ENCODE assay signal across 8 mouse cellular contexts in genomic region chr13:76056261-76056724, GRCm38 (mm10). TPM values are rescaled to one million over a fixed set of nuclear protein-coding genes. Genes with fewer than 3 reads are reported as not detected.
DNase-seq lines count a peak whose midpoint lies in the region; ATAC-seq lines count a peak whose summit lies in the region.

No protein-coding gene starts in this region.

- ATAC-seq in megakaryocyte, adult 5-6 weeks (ENCODE audit: poor library complexity, severe bottlenecking): peak; percentile 71

- peak; percentile 79 for DNase-seq in adrenal gland, adult 2 months
- DNase-seq in embryo, embryonic 10 days (ENCODE audit: low spot score): peak; percentile 86
- peak; percentile 42 for DNase-seq in gastrocnemius, postnatal 10 days
- DNase-seq in induced T-regulatory cell, adult 2 months (ENCODE audit: low read depth): peak; percentile 62
- DNase-seq in left cerebral cortex, adult 9 months (ENCODE audit: low spot score in 2 of 2): peak; percentile 40 to 78
- DNase-seq in retina, postnatal 7 days (ENCODE audit: low read depth, low spot score): peak; percentile 48
- DNase-seq in urinary bladder, postnatal 14 days (ENCODE audit: low spot score): peak; percentile 47

RNA-seq across cellular contexts. Expression of gene Gpr150, which starts 0.5 kb away (rescaled TPM):
- total RNA-seq in adrenal gland, adult 2 months (2021): under 1 TPM in 1 of 2 experiments, not detected in 1; 0.14 TPM
- 0.09 and 0.10 TPM in 2 replicates for polyA plus RNA-seq in adrenal gland, adult 2 months (2012; rRNA removed)
- total RNA-seq in gastrocnemius, postnatal 10 days (2021): not detected
- 0.23 and 0.42 TPM in 2 replicates for total RNA-seq in megakaryocyte, adult 5-6 weeks (2015)
- 0.33 TPM in 1 of 2 replicates, not detected in the other for total RNA-seq in megakaryocyte, adult 5-6 weeks (2017)

RNA-seq across cellular contexts. Expression of gene Rfesd, which starts 37.8 kb away (rescaled TPM):
- total RNA-seq in adrenal gland, adult 2 months (2021): 10 to 100 TPM; 17.8 to 25.7 TPM
- polyA plus RNA-seq in adrenal gland, adult 2 months (2012; rRNA removed): 5.9 and 6.3 TPM in 2 replicates
- 10 to 100 TPM; 11.8 to 14.8 TPM for total RNA-seq in gastrocnemius, postnatal 10 days (2021)
- total RNA-seq in megakaryocyte, adult 5-6 weeks (2015): 20.5 and 21.5 TPM in 2 replicates
- 15.3 and 16.1 TPM in 2 replicates for total RNA-seq in megakaryocyte, adult 5-6 weeks (2017)

RNA-seq across cellular contexts. Expression of gene Arsk, which starts 42.2 kb away (rescaled TPM):
- total RNA-seq in adrenal gland, adult 2 months (2021): 10 to 100 TPM; 12.1 to 12.3 TPM
- polyA plus RNA-seq in adrenal gland, adult 2 months (2012; rRNA removed): 2.9 and 3.4 TPM in 2 replicates
- 1 to 10 TPM; 5.1 to 7.1 TPM for total RNA-seq in gastrocnemius, postnatal 10 days (2021)
- 11.8 and 14.2 TPM in 2 replicates for total RNA-seq in megakaryocyte, adult 5-6 weeks (2015)
- total RNA-seq in megakaryocyte, adult 5-6 weeks (2017): 13.5 and 15.2 TPM in 2 replicates

RNA-seq across cellular contexts. Expression of gene Ttc37, which starts 42.2 kb away (rescaled TPM):
- 10 to 100 TPM; 27.9 to 29.8 TPM for total RNA-seq in adrenal gland, adult 2 months (2021)
- polyA plus RNA-seq in adrenal gland, adult 2 months (2012; rRNA removed): 6.8 and 8.1 TPM in 2 replicates
- total RNA-seq in gastrocnemius, postnatal 10 days (2021): 10 to 100 TPM; 11.4 to 16.5 TPM
- total RNA-seq in megakaryocyte, adult 5-6 weeks (2015): 10.0 and 14.1 TPM in 2 replicates
- total RNA-seq in megakaryocyte, adult 5-6 weeks (2017): 16.3 and 23.2 TPM in 2 replicates

Comparison
In these comparisons a context has a peak if more than half of its experiments do, and no peak if none do; other contexts are left out.
1. Peak in every context shown above with its lines: DNase-seq and ATAC-seq.